Mouse (Mus musculus): ENCODE measurements at regions not wholly inside any gene's neighbourhood (a gene's known extent, or its start where the extent isn't known, plus 50 kb on each side); places are given as distances from the start of the nearest gene placed in this dataset.

DNA sequence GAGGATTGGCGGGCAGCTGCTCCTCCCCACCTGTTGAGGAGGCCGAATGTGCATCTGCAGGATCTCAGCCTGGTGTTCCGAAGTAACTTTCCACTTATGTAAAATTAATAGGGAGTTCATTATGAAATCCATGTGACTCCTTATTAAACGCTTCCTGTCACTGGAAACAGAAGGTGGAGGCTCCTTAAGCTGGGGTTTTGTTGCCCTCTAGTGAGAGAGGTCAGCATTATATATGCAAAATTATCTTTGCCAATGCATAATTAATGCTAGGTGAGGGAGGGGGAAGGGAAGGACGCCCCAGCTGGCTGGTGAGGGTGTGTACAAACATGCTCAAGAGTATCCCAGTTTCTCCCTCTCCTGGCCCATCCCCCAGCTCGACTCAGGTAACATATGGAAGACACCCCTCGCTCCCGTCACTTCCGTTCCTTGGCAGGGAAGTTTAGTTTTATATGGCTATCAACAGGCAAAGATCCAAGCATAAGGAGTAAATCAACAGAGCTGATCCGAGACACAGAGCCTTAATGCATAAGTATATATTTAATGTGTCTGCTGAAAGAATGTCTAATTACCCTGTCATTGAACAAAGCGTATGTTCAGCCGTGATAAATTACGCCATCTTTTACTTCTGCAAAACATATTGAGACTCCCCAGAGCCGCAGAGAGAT, 71.2 kb upstream of the Cdh4 start:
- POLR2A ChIA-PET, result no interaction called here
- CTCF ChIA-PET, result interaction anchor here in 1 of 4 experiments (0.7 kb wide), 1 partner anchor 11 kb away, joined by 7 read pairs; no protein-coding TSS in a partner anchor

DNA sequence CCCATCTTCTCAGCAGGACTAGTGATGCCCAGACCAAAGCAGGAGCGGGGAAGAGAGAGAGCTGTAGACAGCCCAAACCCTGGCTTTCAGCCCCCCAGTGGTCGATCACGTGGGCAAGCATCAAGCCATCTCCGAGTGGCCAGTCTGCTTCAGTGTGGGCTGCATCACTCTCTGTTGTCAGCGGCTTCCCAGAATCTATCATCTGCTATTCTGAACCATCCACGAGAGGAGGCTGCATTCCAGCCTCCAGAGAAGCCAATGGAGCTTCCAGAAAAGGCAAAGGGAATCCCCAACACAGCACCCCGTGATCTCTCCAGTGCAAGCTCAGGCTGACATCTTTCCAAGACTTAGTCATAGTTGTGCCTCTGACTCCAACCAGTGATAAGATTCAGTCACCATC, 70.7 kb upstream of the Cdh4 start:
- ChIA-PET CTCF (interaction anchor here in 2 of 4 experiments (0.5 to 0.7 kb wide), 2 partner anchors 10 to 85 kb away, joined by 6 to 7 read pairs; no protein-coding TSS in a partner anchor), POLR2A (no interaction called here)

DNA sequence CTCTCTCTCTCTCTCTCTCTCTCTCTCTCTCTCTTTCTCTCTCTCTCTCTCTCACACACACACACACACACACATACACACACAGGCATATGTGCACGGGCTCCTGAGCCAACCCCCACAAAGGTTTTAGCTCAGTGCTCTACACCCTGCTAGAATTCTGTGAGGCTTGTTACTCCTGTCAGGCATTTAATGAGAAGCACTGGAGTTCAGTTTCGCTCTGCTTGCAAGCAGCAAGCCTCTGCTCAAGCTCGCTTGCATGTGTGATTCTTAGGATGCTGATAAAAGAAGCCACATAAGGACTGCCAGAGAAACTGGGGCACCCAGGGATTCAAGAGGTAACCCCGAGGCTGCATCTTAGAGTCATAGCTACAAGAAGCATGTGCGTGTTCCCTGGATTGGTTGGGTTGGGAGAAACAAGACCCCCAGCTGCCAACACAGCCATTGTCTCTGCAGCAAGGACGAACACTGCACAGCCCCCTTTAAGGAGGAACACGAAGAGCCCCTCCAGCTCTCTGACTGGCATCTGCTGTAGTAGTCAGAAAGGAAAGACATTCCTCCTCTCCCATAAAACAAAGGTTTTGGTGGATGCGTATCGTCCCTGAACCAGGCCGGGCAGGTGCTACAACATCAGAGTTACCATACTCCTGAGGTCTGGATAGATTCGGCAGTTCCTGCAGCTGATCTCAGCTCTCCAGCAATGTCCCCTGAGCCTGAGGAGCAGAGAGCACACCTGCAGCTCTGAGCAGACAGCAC, 62.4 kb upstream of the Cdh4 start:
- CTCF ChIA-PET, result interaction anchor here in 1 of 4 experiments (0.6 kb wide), 1 partner anchor 531 kb away, joined by 4 read pairs; no protein-coding TSS in a partner anchor
- POLR2A ChIA-PET, result no interaction called here

GRCm38 (mm10) chr2:179380444-179380705, 61.9 kb upstream of the Cdh4 start:
- POLR2A ChIA-PET, result no interaction called here
- CTCF ChIA-PET, result no interaction called here

- POLR2A ChIA-PET, result no interaction called here
- CTCF ChIA-PET, result interaction anchor here (0.6 to 1.6 kb wide), 11 partner anchors 11 to 492 kb away, joined by 3 to 7 read pairs (median 4); no protein-coding TSS in a partner anchor
Observed at GRCm38 (mm10) chr2:179381916-179382315, 60.3 kb upstream of the Cdh4 start.

DNA sequence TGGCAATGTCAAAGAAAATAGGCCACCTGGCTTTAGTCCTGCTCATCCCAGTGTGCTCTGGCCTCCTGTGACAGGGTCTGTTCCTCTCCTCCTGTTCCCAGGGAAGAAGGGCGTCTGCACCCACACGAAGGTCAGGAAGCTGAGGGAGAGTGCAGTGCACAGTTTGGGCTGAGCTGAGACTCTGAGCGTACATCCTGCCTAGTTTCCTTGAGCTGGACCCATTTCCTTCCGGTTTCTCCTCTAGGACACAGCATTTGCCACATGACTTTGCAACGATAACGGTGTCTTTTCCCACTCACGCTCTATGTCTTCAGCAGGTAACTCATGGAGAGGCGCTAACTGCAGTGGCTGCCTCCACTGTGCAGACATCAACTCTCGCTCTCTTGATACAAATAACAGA, 59.6 kb upstream of the Cdh4 start:
- ChIA-PET CTCF (interaction anchor here (0.5 to 1.6 kb wide), 9 partner anchors 61 to 876 kb away, joined by 3 to 7 read pairs (median 4); no protein-coding TSS in a partner anchor), POLR2A (no interaction called here)

GRCm38 (mm10) chr2:179386871-179387270, 55.4 kb upstream of the Cdh4 start:
- CTCF ChIA-PET, result interaction anchor here in 1 of 4 experiments (1.0 kb wide), 1 partner anchor 32 kb away, joined by 3 read pairs; no protein-coding TSS in a partner anchor

DNA sequence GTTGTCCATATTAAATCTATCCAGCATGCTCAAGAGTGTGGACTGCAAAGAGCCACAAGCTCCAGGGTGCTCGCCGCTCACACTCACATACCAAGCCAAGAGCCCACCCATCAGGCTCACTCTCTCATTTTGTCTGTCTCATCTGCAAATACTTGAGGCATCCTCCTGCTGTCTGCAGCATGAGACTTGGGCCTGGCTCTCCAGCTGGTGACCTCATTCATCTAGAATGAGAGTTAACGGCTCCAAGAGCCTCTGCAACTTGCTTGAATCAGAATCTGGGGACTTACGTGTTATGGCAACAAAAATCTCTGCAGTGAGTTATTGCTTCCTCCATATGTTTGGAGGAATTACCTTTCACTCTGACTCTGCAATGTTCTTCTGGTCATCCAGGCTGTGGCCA, 51.7 kb upstream of the Cdh4 start:
- POLR2A ChIA-PET, result no interaction called here
- CTCF ChIA-PET, result no interaction called here

More at GRCm38 (mm10) chr2:179386871-179387270, 55.4 kb upstream of the Cdh4 start:
- POLR2A ChIA-PET, result no interaction called here

GRCm38 (mm10) chr2:179390924-179391461, 51.2 kb upstream of the Cdh4 start:
- ChIA-PET CTCF (interaction anchor here in 1 of 4 experiments (1.2 kb wide), 1 partner anchor 291 kb away, joined by 3 read pairs; no protein-coding TSS in a partner anchor), POLR2A (interaction anchor here in 1 of 4 experiments (0.6 kb wide), 1 partner anchor 29 kb away, joined by 4 read pairs; no protein-coding TSS in a partner anchor)

Measured in embryonic stem cell, embryonic (primary cell).